Mouse (Mus musculus) cerebellum, adult 2 months (tissue): ENCODE data around the gene Ilkap. TPM values are rescaled to one million over a fixed set of nuclear protein-coding genes. Genes with fewer than 3 reads are reported as not detected.
A peak's percentile ranks its signal among the peaks of the same experiment; 100 is the strongest.

ENCODE experiments used
- DNase-seq, 2 experiments: peaks; one replicate each; pipeline ENCODE4 v3.0.0; 2021
- H3K27ac ChIP-seq: fragments of 200-500 bp; 2 replicates; pipeline ENCODE4 v1.5.1; 2012; ENCODE audit warnings: low read length, control low read depth, inconsistent platforms; ENCODE audit not compliant: insufficient read depth
- H3K27me3 ChIP-seq: fragments of 200-500 bp; 2 replicates; pipeline ENCODE4 v1.6.1; 2012; ENCODE audit warnings: inconsistent platforms, mild to moderate bottlenecking, low read length, moderate library complexity; ENCODE audit not compliant: control insufficient read depth, insufficient read depth
- H3K4me1 ChIP-seq: fragments of 200-500 bp; 2 replicates; pipeline ENCODE4 v1.6.1; 2011; ENCODE audit warnings: low read length; ENCODE audit not compliant: control insufficient read depth, insufficient read depth
- H3K4me3 ChIP-seq: fragments of 200-500 bp; replicated peaks from 2 replicates; pipeline ENCODE3; 2011; ENCODE audit warnings: mild to moderate bottlenecking, low read depth, low read length, control low read depth; ENCODE audit not compliant: insufficient read depth
- CTCF ChIP-seq: fragments of 200-500 bp; IDR thresholded peaks from 2 replicates; pipeline ENCODE4 v1.5.1; 2011; ENCODE audit warnings: low read depth, mild to moderate bottlenecking, control low read depth, low read length, moderate library complexity, borderline replicate concordance; ENCODE audit not compliant: insufficient read depth
- POLR2A ChIP-seq: fragments of 200-500 bp; IDR thresholded peaks from 2 replicates; pipeline ENCODE4 v1.6.1; 2011; ENCODE audit warnings: low read length, control low read depth, borderline replicate concordance; ENCODE audit not compliant: insufficient read depth
- WGBS: fragments of 180-500 bp; shearing (Covaris S2); methylation state at CpG from one replicate; pipeline ENCODE4 v1.1.7; 2018; 5-methylcytosine and 5-hydroxymethylcytosine counted together
- polyA plus RNA-seq: library from polyadenylated mRNA; depleted of rRNA; stranded (reverse); fragments of >200 nt; gene quantifications from 2 replicates; pipeline ENCODE4 v1.2.3, GENCODE M21; 2012

The Ilkap gene
- polyA plus RNA-seq, 1 experiment = 103 TPM

DNA sequence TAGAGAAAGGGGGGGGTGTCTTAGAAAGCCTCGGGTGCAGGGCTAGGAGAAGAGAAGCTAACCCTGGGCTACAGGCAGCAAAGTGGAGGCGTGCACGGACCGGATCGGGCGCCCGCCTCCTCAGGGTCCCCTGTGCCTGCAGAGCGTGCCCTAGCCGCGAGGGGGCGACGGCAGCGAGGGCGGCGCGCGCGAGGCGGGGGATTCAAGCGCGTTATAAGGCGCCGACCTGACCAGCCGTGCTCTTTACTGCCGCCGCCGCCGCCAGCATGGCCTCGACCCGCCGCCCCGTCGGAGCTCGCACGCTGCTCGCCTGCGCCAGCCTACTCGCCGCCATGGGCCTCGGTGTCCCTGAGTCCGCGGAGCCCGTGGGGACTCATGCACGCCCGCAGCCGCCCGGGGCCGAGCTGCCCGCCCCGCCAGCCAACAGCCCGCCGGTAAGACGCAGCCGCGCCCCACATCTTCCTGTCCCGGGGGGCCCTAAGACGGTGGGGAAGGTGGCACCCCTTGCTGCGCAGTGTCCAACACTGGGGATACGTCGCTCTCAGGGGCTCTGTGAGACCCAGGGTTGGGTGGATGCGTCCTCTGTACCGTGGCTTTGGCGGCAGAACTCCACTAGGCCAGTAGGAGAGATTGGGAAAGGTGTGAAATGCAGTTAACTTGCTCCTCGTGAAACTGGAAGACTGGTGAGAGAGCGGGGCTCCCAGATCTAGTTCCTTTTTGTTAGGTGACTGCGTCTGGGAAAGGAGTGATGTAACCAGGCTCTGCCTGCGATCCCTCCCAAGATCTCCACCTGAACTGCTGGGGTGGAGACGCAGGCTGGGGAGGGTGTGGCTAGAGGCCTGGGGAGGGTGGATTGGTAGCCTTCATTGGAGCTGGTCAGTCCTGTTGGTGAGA is 32.2 kb downstream of the Ilkap start, which contains the start of gene Erfe:
Erfe (plus strand) TSS at position 216 of the 894 bp plus-strand sequence.
- no peaks in the 10 kb centered on the region; the same call in 1 of the 2 replicates for H3K27me3 ChIP-seq
- TF ChIP-seq POLR2A (no peak), CTCF (0 out of 2 replicates have a peak, but pooled peaks have one; percentile 25)
- no peaks in the 10 kb centered on the region for H3K4me1 ChIP-seq
- peak in 1 of 2 experiments; percentile 21 for DNase-seq
- 3% methylated on average over 68 of the region's 68 CpGs for WGBS
- no peak within 1 kb of the TSS for H3K4me3 ChIP-seq
- H3K27ac ChIP-seq = no peak within 1 kb of the TSS

DNA sequence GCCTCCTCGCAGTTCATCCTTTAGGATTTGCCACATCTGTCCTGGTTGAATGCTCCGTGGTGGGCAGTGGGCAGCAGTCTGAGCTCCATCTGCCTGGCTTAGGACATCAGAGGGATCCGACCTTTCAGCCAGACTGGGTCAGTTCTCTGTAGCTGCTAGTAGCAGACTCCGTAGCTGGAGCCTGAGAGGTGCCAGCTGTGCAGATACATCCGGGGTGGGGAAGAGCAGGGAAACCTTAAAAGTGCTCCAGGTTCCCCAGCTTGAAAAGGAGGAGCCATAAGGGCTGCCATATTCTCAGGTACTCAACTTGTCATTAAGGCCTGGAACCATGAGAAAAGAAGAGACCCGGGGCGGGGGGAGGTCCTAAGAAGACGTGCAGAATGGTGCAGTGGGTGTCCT is 32.8 kb downstream of the Ilkap start:
- Histone ChIP-seq H3K27ac (no peak overlapping the region), H3K4me1 (no peaks in the 10 kb centered on the region), H3K4me3 (no peak overlapping the region), H3K27me3 (no peaks in the 10 kb centered on the region; the same call in 1 of the 2 replicates)
- 34% methylated on average over 8 of the region's 8 CpGs for WGBS
- no peak for DNase-seq
- TF ChIP-seq CTCF = no peak
- TF ChIP-seq POLR2A = no peak

DNA sequence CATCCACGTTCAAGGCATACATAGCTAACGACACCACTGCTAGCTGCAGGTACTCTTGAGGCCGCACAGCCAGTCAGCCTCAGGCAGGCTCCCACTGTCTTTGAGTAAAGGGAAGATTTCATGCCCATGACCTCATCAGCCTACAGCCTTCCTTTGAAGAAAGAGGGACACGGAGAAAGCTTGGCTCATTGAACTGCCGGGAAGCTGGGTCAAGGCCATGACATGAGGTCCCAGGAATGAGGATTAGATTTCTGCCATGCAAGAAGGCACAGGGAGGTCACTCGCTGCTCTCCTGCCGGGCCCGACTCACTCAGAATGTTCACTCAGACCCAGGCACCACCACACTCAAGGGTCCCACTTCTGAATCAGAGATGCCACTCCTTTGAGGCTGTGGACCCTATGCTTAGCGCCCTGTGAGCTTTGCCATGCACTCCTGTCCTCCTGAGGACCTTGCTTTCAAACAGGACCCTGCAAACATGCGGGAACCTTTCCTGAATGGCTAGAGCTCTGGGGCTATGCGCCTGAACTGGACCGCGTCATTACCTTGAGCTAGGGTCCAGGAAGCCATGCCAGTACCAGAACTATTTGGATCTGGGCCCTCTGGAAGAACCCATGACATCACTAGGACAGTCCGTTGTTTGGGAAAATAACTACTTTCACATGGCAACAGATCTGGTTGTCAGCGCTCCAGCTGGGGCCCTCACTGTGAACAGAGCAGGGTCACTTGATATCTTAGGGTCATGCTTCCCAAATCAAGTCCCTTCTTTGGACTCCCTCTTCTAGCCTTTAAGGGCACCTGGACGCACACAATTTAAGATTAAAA is 33.6 kb downstream of the Ilkap start:
- no peak for DNase-seq
- H3K27me3 ChIP-seq = no peaks in the 10 kb centered on the region; the same call in 1 of the 2 replicates
- WGBS = 94% methylated on average over 16 of the region's 16 CpGs
- H3K4me1 ChIP-seq = no peaks in the 10 kb centered on the region
- TF ChIP-seq CTCF (no peak), POLR2A (no peak)
- H3K4me3 ChIP-seq = no peak overlapping the region
- no peak overlapping the region for H3K27ac ChIP-seq

DNA sequence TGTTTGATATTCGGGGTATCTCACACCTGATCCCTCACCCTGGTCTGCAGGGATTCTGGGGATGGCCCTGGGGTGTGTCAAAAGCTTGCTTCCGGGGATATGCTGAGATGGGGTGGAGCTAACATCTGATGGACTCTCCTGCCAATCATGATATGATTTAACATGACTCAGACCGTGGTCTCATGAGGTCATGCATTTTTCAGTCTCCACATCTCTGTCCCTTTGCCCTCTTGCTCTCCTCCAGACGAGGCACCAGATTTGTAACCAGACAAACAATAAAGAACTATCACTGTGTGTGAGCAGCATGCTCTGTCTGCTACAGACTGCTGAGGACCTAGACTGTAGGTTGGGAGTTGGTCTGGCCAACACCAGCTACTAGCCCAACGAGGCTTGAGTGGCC is 36.5 kb downstream of the Ilkap start:
- DNase-seq = no peak
- WGBS = 73% methylated on average over 5 of the region's 5 CpGs
- no peak overlapping the region for H3K4me3 ChIP-seq
- no peak overlapping the region for H3K27ac ChIP-seq
- TF ChIP-seq CTCF (no peak), POLR2A (no peak)
- no peaks in the 10 kb centered on the region; the same call in 1 of the 2 replicates for H3K27me3 ChIP-seq
- H3K4me1 ChIP-seq = no peaks in the 10 kb centered on the region

DNA sequence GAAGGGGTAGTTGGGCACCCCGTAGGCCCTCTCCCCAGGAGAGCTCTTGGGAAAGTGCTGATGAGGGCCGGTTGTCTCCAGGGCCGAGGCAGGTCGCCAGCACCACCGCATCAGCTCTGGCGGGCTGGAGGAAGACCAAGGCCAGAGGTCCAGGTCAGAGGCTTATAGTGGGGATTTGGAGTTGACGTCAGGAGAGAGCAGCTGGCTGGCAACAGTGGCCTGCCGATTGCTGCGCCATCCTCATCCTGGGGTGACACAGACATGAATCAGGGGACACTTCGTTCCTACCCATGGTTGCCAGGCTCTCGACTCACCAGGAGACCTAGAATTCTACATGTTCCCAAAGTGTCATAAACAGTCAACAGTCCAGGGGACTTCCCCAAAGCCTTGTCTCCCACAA is 42.5 kb downstream of the Ilkap start:
- WGBS = 60% methylated on average over 11 of the region's 11 CpGs
- H3K27me3 ChIP-seq = no peaks in the 10 kb centered on the region
- TF ChIP-seq CTCF (no peak), POLR2A (no peak)
- H3K4me1 ChIP-seq = no peaks in the 10 kb centered on the region
- no peak overlapping the region for H3K27ac ChIP-seq
- no peak for DNase-seq
- H3K4me3 ChIP-seq = no peak overlapping the region

DNA sequence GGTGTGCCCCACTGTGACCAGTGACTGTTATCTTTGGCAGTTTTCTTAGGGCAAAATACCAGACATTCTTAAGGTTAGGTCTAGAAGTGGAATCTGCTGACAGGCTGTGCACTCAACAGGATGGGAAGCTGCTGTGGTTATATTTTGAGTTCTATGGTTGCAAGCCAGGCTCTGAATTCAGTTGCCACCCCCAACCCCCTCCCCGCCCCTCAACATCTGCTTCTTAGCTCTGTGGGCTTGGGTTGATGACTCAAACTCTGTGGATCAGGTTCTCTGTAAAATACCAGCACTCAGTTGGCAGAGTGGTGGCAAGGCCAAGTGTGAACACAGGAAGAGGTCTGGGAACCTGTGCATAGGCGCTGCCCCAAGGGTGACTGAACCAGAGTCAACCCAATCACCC is 46.3 kb downstream of the Ilkap start:
- WGBS = 92% methylated on average over 2 of the region's 2 CpGs
- H3K27ac ChIP-seq = no peak overlapping the region
- H3K27me3 ChIP-seq = no peaks in the 10 kb centered on the region
- no peak for DNase-seq
- no peak overlapping the region for H3K4me3 ChIP-seq
- TF ChIP-seq CTCF (no peak), POLR2A (no peak)
- no peaks in the 10 kb centered on the region for H3K4me1 ChIP-seq

DNA sequence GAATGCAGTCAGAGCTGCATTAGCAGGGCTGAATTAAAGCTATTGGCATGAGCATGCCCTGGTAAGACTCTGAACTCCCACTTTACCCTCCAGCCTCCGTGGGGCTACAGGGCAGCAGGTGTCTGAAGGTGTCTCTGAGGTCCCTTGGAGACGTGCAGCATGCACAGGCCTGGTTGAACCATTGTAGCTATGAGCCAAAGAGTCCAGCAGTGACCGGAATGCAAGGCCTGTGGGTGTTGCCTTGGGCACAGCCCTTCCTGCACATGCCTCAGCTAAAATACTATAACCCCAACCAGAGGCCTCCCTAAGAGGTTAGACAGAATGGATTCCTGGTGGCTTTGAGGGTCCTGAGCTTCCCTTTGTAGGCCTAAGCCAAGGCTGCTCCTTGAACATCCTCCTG is 47.4 kb downstream of the Ilkap start:
- 76% methylated on average over 3 of the region's 3 CpGs for WGBS
- H3K27me3 ChIP-seq = no peaks in the 10 kb centered on the region
- no peak overlapping the region for H3K4me3 ChIP-seq
- no peak for DNase-seq
- no peak for TF ChIP-seq CTCF
- TF ChIP-seq POLR2A = no peak
- no peaks in the 10 kb centered on the region for H3K4me1 ChIP-seq
- no peak overlapping the region for H3K27ac ChIP-seq
